Mouse (Mus musculus): ENCODE data around the gene Gm5426.
A peak's percentile ranks its signal among the peaks of the same experiment; 100 is the strongest.
"Not testable (repeated sequence)": the region's sequence is repeated elsewhere in the genome, so short reads cannot be mapped to it uniquely, and the experiment has no call there.

The Gm5426 gene

DNA sequence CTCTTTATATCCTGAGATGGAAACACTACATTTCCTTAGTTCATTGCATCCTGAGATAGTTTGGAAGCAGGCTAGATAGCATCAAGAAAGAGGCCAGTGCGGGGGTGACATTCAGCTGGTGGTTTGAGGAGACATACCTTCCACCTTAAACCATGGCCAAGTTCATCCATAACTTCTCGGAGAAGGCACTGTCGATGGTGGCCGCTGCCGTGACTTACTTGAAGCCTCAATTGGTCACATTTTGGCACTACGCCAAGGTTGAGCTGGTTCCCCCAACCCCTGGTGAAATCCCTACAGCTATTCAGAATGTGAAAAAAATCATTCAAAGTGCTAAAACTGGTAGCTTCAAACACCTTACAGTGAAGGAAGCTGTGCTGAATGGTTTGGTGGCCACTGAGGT lies at the start of gene Gm5426:
Gm5426 (plus strand) TSS at position 153 of the 400 bp plus-strand sequence.
- not testable (repeated sequence) for DNase-seq (ENCODE audit: low spot score in 2 of 2)

DNA sequence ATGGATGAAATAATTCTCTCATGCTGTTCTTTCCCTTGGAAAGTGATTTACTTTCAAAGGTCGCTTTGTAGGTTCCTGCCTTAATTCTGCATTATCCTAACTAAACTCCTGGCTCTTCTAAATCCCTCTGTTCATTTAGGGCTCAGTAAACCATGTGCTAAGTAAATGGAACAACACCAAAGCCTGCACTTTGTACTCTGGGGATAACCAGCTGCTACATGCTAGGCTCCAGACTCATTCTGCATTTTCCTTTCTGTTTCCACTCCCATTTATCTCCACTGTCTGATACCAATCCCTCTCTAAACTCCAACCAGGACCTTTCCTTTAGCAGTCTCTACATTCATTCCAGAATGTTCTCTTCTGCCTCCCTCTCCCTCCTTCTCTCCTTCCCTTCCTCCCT lies 46.7 kb upstream of the Gm5426 start:
- no peak for DNase-seq (ENCODE audit: low spot score in 2 of 2)

DNA sequence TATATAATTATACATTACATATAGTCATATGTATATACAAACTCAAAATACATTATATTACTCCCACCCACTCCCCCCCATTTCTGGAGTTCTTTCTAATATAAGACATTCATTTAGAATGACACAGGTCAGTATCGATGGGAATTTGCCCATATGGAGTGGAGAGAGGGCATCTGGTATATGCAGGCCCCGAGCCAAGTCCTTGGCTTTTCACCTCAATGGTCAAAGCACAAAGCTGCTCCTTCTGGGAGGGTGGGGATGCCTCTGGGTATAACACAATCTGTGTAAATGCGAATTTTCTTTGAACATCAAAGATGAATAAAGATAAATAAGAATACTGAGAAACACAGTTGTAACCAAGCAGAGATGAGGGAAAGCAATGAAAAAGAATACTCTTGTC lies 46.0 kb upstream of the Gm5426 start:
- DNase-seq (ENCODE audit: low spot score in 2 of 2) = no peak

DNA sequence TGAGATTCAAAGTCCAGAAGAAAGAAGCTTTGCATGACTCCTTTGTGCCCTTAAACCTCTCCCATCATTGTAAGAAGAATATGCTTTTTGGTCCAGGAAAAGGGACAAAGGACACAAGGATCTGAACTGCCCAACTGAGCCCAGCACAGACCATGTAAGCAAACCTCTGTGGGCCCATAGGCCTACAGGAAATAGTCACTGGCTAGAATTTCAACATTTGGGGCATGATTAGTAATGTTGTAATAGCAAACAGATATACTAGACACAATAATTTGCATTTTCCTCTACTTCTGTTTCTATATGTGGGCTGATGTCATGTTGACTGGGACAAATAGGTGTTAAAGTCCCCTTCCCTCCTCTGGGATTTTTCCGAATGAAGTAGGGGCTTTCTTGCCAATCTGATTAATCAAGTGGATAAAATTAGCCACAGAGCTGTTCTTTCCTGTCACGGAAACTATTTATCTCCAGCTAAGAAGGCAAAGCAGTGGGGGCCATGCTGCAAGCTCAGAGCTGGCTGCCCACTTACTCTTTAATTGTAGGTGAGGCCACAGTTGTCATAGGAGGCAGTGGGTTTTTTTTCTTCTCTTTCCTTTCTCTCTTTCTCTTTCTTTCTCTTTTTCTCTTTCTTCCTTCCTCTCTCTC lies 42.4 kb upstream of the Gm5426 start:
- no peak for DNase-seq (ENCODE audit: low spot score in 2 of 2)

DNA sequence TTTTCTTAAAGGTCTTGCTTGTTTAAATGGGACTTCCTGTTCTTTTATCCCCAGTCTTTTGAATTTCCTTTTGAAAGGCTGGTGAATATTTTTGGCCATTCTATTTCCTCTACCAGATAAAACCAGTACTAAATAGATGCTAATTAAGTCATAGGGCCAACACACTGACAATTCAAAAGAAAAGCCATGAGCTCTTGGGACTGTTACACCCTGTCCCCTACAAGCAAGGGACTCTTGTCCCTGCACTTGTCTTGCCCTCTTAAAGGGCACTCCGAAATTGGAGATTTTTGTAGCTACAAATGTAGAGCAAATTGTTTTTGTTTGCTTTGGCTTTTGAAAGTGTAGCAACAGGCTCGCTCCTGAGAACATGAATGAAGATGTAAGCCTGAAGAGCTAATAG lies 41.8 kb upstream of the Gm5426 start:
- no peak for DNase-seq (ENCODE audit: low spot score in 2 of 2)

DNA sequence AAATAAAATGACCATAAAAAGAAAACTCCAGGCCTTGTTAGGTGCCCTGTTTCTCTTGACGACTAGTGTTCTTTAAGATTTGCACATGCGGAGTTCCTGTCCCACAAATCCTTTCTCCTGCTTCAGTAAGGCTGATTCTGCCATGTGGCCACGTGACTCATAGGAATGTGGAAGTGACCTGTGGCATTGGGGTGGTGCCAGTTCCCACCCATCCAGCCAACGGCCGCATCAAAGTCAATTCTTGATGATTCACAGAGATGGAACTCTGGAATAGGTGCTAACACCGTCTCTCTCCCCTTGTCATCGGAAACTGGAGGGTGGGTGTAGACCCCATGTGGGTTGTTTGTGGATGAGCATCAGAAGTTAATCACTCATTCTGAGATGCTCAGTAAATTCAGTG lies 39.7 kb upstream of the Gm5426 start:
- DNase-seq (ENCODE audit: low spot score in 2 of 2) = no peak

DNA sequence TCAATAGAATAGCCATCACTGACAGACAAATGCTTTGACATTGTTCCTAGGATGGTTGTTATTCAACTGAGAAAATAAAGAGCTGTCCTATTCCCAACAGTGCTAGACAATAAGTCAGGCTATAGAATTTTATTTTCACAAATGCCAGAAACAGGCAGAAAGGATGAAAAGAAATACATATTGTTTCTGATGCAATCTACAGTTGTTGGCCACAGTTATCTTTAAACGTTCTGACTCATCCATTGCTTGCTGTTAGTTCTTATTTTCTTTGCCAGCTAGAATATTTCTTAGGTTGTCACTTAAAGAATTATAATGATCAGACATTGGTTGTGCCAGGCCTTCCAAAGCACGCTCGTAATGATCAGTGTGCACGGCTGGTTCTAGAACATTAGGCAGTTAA lies 35.4 kb upstream of the Gm5426 start:
- DNase-seq (ENCODE audit: low spot score in 2 of 2) = no peak

DNA sequence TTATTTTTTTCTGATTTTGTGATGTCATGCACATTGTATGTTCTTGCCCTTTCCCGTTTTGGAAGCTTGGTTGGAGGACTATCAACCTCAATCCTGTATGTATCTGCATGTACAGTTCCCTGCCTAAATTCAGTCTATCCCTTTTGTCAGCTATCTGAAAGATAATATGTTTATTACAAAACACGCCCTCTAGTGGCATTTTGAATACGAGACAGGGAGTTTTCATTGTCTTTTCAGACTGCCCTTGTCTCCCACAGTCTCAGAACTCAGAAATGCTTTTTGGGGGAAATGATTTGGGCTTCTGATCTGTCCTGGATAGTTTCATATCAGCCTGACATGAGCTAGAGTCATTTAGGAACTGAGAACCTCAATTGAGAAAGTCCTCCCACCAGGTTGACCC lies 32.2 kb upstream of the Gm5426 start:
- no peak for DNase-seq (ENCODE audit: low spot score in 2 of 2)

DNA sequence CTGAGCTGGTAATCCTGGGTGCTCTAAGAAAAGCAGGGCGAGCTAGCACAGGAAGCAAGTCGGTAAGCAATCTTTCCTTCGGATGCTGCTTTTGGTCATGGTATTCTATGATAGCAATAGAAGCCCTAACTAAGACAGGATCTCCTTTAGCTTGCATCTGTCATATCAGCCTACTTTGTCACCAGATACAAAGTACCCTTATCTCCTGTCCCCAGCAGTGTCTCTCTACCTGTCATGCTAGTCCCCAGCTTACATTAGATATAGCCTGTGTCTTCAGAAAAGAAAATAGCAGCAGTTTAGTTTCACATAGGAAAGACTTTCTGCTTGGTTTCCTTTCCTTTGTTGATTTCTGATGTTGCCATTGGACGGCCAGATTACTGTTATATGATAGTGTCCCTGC lies 31.8 kb upstream of the Gm5426 start:
- no peak for DNase-seq (ENCODE audit: low spot score in 2 of 2)

DNA sequence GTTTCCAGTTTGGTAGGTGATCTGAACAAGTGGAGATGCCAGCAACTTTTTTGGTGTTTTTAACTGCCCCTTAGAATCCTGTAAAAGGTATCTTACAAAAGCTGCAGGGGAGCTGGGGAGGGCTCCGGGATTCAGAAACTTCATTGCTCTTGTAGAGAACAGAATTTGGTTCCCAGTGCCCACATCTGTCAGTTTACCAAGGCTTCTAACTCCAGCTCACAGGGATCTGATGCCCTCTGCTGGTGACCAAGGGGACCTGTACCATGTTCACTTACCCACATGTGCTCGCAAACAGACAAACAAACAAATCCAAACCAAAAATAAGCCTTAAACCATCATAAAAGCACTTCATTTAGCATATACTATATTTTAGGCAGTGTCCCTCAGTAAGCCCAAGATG lies 31.3 kb upstream of the Gm5426 start:
- DNase-seq (ENCODE audit: low spot score in 2 of 2) = no peak

DNA sequence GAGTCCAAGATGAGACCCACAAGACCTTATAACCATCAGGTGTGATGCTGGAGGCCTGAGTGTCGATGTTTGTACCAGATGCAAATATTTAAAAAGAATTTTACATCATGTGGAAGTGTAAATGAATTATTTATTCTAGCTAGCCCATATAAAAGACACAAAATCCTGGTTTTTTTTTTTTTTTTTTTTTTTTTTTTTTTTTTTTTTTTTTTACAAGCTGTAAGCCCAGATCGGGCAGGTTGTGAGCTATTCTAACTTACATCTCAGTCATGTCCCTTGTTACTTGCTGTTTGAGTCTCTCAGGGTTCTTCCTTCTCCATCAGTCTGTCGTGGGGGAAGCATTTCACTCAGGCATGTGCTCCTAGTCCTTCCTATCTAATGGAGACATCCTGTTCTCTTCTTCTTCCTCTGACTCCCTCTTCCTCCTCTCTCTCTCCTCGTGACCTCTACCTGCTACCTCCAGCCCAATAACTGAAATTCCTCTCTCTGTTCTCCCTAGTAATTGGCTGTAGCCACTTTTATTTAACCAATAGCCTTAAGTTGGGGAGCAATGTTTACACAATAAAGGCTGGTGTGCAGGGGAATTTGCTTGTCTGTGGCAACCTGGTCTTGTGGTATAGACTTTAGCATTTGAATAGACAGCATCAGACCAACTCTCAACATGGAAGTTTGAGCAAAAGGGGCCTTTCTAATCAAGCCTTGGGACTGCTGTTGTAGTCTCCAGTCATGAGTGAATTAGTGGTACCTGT lies 29.3 kb upstream of the Gm5426 start:
- no peak for DNase-seq (ENCODE audit: low spot score in 2 of 2)

DNA sequence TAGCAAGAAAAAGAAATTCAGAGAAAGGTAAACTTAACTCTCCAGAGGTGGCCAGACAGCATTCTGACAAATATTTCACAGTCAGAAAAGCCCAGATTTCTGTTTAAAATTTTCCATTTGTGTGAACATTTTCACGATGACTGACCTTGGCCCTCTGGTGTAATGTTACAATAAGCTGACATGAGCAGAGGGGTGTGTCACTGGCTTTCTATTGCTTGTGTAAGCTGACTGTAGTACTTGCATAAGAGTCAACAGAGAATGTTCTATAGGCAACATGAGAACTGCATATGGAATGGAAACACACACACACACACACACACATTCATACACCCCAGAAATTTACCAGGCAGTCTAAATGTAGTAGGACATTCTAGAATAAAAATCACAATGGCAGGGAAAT lies 28.6 kb upstream of the Gm5426 start:
- DNase-seq (ENCODE audit: low spot score in 2 of 2) = no peak

DNA sequence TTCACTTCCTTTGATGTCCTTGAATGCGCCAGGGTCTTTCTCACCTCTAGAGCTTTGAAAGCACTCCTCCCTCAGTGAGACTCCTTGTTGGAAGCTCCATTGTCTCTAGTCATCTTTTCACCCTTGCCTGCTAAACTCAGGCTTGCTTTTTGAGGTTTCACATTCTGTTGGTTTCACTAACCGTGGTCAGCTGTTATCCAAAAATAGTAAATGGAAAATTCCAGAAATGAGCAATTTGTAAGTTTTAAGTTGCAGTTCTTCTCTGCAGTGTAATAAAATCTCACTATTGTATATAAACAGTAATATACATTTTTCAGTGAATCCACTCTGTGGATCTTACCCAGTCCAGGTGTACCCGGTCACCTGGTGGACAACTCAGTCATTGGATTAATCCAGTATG lies 21.1 kb upstream of the Gm5426 start:
- DNase-seq (ENCODE audit: low spot score in 2 of 2) = no peak

DNA sequence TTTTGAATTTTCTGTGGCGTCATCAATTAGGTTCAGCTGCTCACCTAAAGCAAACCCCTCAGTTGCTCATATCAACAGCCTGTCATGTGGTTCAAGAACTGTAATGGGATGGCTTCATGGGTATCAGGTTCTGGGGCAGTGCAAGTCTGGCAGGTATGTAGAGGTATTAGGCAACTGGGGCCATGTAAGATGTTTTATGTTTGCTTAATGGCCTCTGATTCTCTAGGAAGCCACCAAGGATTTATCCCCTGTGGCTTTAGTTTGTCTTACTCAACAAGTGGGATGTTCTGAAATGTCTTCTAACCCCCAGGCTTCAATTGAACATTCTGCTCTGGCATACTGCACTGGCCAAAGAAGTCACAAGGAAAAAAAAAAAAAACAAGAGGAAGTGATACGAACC lies 15.6 kb upstream of the Gm5426 start:
- no peak for DNase-seq (ENCODE audit: low spot score in 2 of 2)

DNA sequence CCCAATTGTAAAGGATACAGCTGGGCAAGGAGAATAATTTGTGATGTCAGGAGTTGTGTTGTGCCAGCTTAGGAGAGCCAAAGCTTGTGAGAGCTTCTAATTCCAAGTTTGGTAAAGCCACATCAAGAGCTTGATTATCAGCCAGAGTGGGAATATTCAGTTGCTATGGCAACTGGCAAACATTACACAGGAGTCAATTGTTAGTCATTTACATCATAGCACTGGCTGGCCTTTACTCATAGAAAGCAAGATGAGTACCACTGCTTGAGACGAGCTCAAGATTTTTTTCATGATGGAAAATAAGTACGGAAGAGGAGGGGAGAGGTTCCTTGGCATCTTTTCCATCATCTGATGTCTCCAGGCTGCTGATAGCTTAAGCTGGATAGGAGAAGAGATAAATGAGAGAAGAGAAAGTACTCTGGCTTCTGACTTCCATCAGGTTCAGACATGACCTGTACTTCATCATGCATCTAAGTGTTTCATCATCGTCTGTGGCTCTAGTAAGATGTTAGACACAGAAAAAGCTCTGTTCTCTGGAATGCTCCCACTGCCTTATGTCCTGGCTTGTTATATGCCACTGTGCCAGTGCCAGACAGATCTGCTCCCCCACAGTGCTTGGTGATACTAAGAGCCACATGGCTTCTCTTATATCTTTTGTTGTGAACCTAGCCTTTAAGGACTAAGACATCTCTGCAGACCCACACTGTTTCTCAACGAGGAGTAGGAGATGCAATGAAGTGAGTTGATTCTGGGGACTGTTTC lies 15.0 kb upstream of the Gm5426 start:
- no peak for DNase-seq (ENCODE audit: low spot score in 2 of 2)

DNA sequence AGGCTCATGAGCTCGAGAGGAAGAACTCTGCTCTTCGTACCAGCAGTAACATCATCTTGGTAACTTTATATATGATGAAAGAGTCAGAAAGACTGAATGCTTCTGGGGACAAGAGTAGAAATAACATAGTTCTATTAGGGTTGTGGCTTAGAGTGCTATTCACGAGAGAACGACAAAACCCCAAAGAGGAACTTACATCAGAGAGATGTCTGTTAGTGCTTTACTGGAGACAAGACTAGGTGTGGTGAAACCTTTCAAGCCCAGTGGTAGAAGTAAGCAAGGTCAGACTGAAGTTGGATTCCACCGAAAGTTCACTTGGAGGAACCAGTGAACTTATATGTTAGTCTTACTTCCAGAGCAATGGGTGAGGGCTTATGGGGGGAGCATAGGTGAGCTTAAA lies 12.5 kb upstream of the Gm5426 start:
- no peak for DNase-seq (ENCODE audit: low spot score in 2 of 2)

DNA sequence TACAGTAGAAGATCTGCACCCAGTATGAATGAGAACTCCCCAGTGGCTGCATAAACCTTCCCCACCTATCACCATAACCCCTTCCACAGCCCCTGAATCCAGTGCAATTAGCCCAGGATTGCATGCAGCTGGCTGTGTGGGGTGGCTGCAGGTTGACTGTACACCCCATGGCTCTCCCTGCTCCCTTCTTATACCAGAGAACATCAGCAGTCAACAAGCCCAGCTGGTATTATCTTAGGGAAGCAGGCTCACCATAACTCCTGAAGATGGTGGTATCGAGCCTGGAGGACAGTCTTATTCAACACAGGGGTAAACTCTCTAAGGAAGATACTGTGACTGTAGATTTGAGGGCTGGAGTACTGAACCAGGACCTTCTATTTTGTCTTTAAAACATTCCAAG lies 12.1 kb upstream of the Gm5426 start:
- DNase-seq (ENCODE audit: low spot score in 2 of 2) = no peak

DNA sequence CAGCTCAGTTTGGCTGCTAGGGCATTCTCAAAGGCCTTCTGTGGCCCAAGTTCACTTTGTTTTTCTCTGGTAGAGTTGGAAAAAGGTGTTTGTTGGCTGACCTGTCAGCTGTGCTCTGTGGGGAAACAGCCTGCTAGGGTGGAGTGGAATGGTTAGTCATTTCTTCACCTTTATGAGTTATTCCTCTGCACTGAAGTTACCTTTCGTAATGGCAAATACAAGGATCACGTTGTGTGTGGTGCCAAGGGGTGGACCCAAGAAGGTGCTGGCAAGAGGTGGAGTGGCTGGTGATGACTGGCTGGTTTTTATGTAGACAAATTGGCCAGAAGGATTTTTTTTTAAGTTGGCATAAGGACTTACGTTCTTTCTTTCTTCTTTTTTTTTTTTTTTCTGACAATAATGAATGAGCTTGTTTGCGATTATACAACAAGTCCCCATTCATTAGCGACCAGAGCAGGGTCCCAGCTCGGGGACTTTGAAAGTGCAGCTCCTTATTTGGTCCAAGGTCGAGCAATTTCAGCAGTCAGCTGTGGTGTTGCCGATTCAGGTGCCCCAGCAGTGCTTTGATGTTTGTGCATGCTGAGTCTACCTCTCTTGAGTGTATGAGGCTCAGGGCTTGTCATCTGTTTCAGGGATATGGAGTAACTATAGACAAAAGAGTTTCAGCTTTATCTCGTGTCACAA lies 10.5 kb upstream of the Gm5426 start:
- no peak for DNase-seq (ENCODE audit: low spot score in 2 of 2)

DNA sequence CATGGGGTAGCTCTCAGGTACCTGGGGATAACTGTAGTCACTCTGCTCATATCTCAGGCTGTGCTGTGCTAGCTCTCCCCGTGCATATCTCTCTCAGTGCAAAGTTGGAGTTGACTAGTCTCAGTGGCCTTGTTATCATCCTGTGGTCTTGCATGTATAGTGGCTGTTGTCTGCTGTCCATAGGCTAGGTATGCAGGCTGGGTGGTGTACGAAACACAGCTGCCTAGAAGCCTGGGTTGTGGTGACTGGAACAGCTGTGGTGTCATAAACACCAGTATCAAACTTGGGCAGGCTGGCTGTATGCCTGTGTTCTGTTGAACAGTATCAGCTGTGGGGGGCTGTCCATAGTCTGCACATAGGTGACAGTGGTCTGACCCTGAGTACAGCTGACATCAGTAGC lies 7.2 kb upstream of the Gm5426 start:
- no peak for DNase-seq (ENCODE audit: low spot score in 2 of 2)

DNA sequence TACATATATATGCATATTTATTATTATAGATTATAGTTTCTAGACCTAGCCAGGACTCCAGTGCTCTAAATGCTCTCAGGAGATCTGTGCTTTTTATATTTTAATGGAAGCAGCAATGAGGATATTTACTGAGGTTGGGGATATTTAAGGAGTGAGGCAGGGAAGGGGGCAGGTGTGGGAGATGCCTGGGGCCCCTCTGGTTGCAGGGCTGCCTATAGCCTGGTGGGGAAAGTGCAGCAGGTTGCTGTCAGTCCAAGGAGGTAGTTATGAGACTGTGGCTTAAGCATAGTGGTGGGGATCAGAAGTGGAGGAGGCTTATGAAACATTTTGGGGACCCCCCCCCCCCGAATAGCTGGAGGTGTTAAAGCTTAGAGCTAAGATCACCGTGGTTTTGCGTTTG lies 6.0 kb upstream of the Gm5426 start:
- DNase-seq (ENCODE audit: low spot score in 2 of 2) = no peak

DNA sequence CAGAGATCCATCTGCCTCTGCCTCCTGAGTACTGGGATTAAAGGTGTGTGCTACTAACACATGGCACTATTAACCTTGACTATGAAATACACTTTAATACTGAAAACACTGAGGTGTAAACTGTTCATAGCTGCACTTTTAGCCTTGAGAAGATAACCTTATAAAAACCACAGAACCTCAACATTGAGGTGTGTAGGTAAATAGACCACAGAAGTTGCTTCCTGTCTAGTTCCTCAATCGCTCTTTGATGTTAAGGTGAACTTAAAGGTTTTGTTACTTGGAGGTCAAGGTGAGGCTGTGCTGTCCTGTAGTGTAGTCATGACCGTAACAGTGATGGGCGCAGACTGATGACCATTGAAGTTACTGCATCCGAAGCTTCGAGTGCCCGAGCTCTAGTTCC lies 5.3 kb upstream of the Gm5426 start:
- no peak for DNase-seq (ENCODE audit: low spot score in 2 of 2)

DNA sequence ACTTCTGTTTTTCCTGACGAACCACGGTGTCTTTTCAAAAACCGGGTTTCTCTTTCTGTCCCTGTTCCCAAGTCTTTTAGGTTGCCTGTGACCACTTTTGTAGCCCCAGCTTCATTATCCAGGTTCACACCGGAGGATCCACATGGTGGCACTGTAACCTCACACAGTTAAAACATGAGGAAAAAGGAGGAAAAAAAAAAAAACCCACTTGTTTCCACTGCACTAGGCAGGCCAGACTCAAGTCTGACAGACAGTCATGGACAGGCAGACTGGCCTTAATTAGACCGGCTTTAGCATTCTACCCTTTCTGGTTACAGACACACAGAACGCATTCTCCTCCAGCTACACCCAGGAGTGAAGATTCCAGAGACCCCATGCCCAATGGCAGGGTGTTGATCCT lies 4.2 kb upstream of the Gm5426 start:
- DNase-seq (ENCODE audit: low spot score in 2 of 2) = peak in 1 of 2 experiments; percentile 31
